In the genomic region with DNA sequence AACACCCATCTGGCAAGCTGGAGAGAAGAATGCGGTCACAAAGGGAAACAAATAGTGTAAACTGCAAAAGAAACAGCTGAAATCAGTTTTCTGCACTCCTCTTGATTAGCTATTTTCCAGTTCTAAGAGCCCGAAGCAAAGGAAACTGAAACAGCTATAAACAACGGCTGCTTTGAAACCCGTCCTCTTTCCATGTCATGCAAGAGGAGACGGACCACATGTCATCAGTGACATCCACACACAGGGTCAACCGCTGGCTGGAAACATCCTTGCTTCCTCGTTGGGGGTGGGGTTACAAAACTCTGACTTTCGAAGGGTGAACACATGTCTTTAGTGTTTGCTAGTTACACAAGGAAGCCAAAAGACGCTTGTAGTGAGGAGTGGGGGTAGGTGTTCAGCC, we compare ENCODE assay signal across 10 mouse cellular contexts. TPM values are rescaled to one million over a fixed set of nuclear protein-coding genes. Genes with fewer than 3 reads are reported as not detected.
DNase-seq lines count a peak whose midpoint lies in the region; ATAC-seq lines count a peak whose summit lies in the region.
"Had no signal": no experiment of that assay in that cellular context is flagged by ENCODE, and none has a peak within 500 bp of the region (broad histone marks: within the 10 kb centered on the region; RNA-seq: fewer than 3 reads in every experiment).

No protein-coding gene starts in this region.

- no peaks in the 10 kb centered on the region for H3K9me3 ChIP-seq in forebrain, embryonic 15.5 days
- H3K9me3 ChIP-seq in forebrain, embryonic 12.5 days = no peaks in the 10 kb centered on the region
- no peaks in the 10 kb centered on the region for H3K9me3 ChIP-seq in limb, embryonic 13.5 days
- H3K9me3 ChIP-seq in midbrain, embryonic 13.5 days = no peaks in the 10 kb centered on the region
- H3K9me3 ChIP-seq: megakaryocyte, embryonic 14.5 days had no signal

- peak; percentile 20 for DNase-seq in urinary bladder, postnatal 14 days (ENCODE audit: low spot score)
- no peak for DNase-seq in urinary bladder, postnatal 36 days (ENCODE audit: low spot score in 2 of 2)
- no peak for DNase-seq in thymus, postnatal 10 days (ENCODE audit: low spot score in 2 of 2)
- DNase-seq: B cell, adult 2 months had no signal

- peak overlapping the region; percentile 25 for H3K27ac ChIP-seq in forebrain, embryonic 15.5 days (replicated peaks)
- H3K27ac ChIP-seq in forebrain, embryonic 12.5 days = no peak overlapping the region
- H3K27ac ChIP-seq in limb, embryonic 13.5 days = peak overlapping the region; percentile 75; the same call in 1 of the 2 replicates
- no peak overlapping the region for H3K27ac ChIP-seq in midbrain, embryonic 13.5 days

- 0 out of 2 replicates have a peak, but pooled peaks cover 5% of the 10 kb centered on the region for H3K4me1 ChIP-seq in forebrain, embryonic 15.5 days
- peaks cover 8% of the 10 kb centered on the region for H3K4me1 ChIP-seq in forebrain, embryonic 12.5 days
- H3K4me1 ChIP-seq in limb, embryonic 13.5 days = peaks cover 56% of the 10 kb centered on the region
- H3K4me1 ChIP-seq in midbrain, embryonic 13.5 days (replicated peaks) = peaks cover 9% of the 10 kb centered on the region; the same call in 1 of the 2 replicates
- H3K4me1 ChIP-seq: megakaryocyte, embryonic 14.5 days had no signal

- no peak for ATAC-seq in forebrain, embryonic 15.5 days (replicated peaks)
- no peak for ATAC-seq in forebrain, embryonic 12.5 days (ENCODE audit: low FRiP score)
- no peak for ATAC-seq in limb, embryonic 13.5 days (ENCODE audit: low FRiP score, low read depth)
- ATAC-seq in midbrain, embryonic 13.5 days = no peak
- ATAC-seq in inflammation-experienced regulatory T-cells, adult 6 months = no peak

- no peaks in the 10 kb centered on the region for H3K36me3 ChIP-seq in forebrain, embryonic 15.5 days
- H3K36me3 ChIP-seq in forebrain, embryonic 12.5 days (replicated peaks) = no peaks in the 10 kb centered on the region
- H3K36me3 ChIP-seq in limb, embryonic 13.5 days = no peaks in the 10 kb centered on the region
- no peaks in the 10 kb centered on the region for H3K36me3 ChIP-seq in midbrain, embryonic 13.5 days

- no peaks in the 10 kb centered on the region for H3K27me3 ChIP-seq in forebrain, embryonic 15.5 days
- 0 out of 2 replicates have a peak, but pooled peaks cover 3% of the 10 kb centered on the region for H3K27me3 ChIP-seq in forebrain, embryonic 12.5 days
- no peaks in the 10 kb centered on the region for H3K27me3 ChIP-seq in limb, embryonic 13.5 days
- 0 out of 2 replicates have a peak, but pooled peaks cover 5% of the 10 kb centered on the region for H3K27me3 ChIP-seq in midbrain, embryonic 13.5 days

- H3K9ac ChIP-seq in forebrain, embryonic 15.5 days (replicated peaks) = no peak overlapping the region
- no peak overlapping the region for H3K9ac ChIP-seq in forebrain, embryonic 12.5 days
- H3K9ac ChIP-seq in limb, embryonic 13.5 days = no peak overlapping the region
- H3K9ac ChIP-seq in midbrain, embryonic 13.5 days (replicated peaks) = no peak overlapping the region

- no peak overlapping the region for H3K4me3 ChIP-seq in forebrain, embryonic 15.5 days
- H3K4me3 ChIP-seq in forebrain, embryonic 12.5 days (replicated peaks) = no peak overlapping the region
- no peak overlapping the region for H3K4me3 ChIP-seq in limb, embryonic 13.5 days
- H3K4me3 ChIP-seq in midbrain, embryonic 13.5 days (replicated peaks) = no peak overlapping the region
- H3K4me3 ChIP-seq: megakaryocyte, embryonic 14.5 days had no signal

- 71% methylated on average over 9 of the region's 9 CpGs for WGBS in forebrain, embryonic 15.5 days
- WGBS in forebrain, embryonic 12.5 days = 72% methylated on average over 9 of the region's 9 CpGs
- 24% methylated on average over 9 of the region's 9 CpGs for WGBS in limb, embryonic 13.5 days
- 82% methylated on average over 9 of the region's 9 CpGs for whole genome bisulfite sequencing in midbrain, embryonic 13.5 days

- H3K4me2 ChIP-seq in forebrain, embryonic 15.5 days (replicated peaks) = no peak overlapping the region
- H3K4me2 ChIP-seq in forebrain, embryonic 12.5 days = no peak overlapping the region
- H3K4me2 ChIP-seq in limb, embryonic 13.5 days (replicated peaks) = no peak overlapping the region
- no peak overlapping the region for H3K4me2 ChIP-seq in midbrain, embryonic 13.5 days (replicated peaks)

RNA-seq across cellular contexts. Expression of gene Cpvl, which starts 27.6 kb away (rescaled TPM):
- not detected in 2 replicates for polyA plus RNA-seq in forebrain, embryonic 15.5 days (2015; fragmentation: Nextera tagmentation; extraction: Ambion mirVana)
- not detected in 2 replicates for polyA plus RNA-seq in forebrain, embryonic 12.5 days (2016; fragmentation: Nextera tagmentation; extraction: Ambion mirVana)
- 0.63 and 0.88 TPM in 2 replicates for polyA plus RNA-seq in limb, embryonic 13.5 days (2015; fragmentation: Nextera tagmentation; extraction: Ambion mirVana)
- 0.13 TPM in 1 of 2 replicates, not detected in the other for polyA plus RNA-seq in midbrain, embryonic 13.5 days (2015; fragmentation: Nextera tagmentation; extraction: Ambion mirVana)
- polyA plus RNA-seq in inflammation-experienced regulatory T-cells, adult 6 months (2017; shearing (Covaris generic)) = not detected

Comparison
In these comparisons a context has a peak if more than half of its experiments do, and no peak if none do; other contexts are left out.
1. H3K27ac ChIP-seq: peak in forebrain, embryonic 15.5 days (single experiment) and limb, embryonic 13.5 days (single experiment); none in forebrain, embryonic 12.5 days (single experiment) and midbrain, embryonic 13.5 days (single experiment).